Mouse (Mus musculus): ENCODE measurements around the gene Ggt6. TPM values are rescaled to one million over a fixed set of nuclear protein-coding genes. Genes with fewer than 3 reads are reported as not detected.

Gene Ggt6
- polyA plus RNA-seq (2014; fragmentation: Nextera tagmentation; extraction: Ambion mirVana) = not detected in 2 replicates

DNA sequence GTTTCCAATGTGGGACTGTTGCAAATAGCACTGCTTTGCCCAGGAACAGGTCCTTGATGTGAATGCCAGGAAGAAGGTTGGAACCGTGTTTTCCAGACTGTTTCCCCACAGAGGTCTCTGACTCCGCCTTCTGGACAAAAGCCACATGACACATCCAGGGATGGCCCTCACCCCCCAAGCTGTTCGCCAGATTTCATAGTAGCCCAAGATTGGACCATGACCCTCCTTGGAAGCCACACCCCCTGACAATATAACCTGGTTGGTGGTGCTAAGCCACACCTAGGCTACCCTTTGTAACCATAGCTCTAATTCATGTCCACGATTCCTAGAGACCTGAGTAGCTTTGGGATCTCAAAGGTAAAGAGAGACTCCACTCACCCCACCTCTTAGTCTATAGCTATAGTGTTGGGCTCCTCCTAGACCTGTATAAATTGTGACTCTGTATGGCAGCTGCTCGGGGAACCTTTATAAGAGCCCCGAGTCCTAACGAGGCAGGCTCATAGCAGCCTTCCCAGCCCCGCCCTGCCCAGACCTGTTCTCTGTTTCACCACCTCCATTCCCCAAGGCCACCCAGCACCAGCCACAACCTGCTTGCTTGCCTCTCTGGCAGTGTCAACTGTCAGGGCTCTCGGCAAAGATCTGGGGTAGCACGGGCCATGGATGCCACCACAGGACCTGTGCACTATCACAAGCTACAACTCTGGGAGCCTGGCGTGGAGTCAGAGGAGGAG lies at the start of gene Ggt6:
Ggt6 (plus strand) TSS at position 564 of the 731 bp plus-strand sequence.
- Histone ChIP-seq H3K4me3 (ENCODE audit: control insufficient read depth in 1 of 2, insufficient read depth in 1 of 2, low read depth in 1 of 2, low read length in 2 of 2) (no peak within 1 kb of the TSS), H3K9ac (ENCODE audit: low read length) (no peak within 1 kb of the TSS)
- no peak for ATAC-seq (ENCODE audit: insufficient number of reproducible peaks, insufficient read depth, low FRiP score, low read depth)

DNA sequence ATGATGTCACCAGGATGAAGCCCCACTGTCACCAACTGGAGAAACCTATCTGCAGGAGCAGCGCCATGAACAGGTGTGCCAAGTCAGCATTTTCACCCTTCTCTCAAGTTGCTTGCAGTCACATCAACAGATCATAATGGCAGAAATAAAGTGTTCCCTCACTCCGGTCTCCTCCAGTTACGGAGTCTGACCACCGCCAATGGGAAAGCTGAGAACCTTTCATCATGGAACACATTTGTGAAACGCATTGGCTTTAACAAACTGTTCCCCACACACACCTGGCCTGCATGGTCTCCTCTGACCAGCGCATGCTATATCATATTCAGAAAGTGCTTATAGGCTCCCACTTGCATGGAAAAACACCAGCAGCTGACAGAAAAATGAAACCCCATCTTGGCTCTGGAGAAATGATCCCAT lies 47.2 kb upstream of the Ggt6 start:
- H3K36me3 ChIP-seq (ENCODE audit: control insufficient read depth, insufficient read depth, low read length) = peaks cover 58% of the 10 kb centered on the region
- WGBS = 95% methylated on average over 6 of the region's 6 CpGs

More for the DNA sequence above, at the start of gene Ggt6:
- H3K27ac ChIP-seq (replicated peaks in 1 of 2; ENCODE audit: control insufficient read depth in 1 of 2, insufficient read depth in 1 of 2, low read depth in 2 of 2, low read length in 2 of 2) = no peak within 1 kb of the TSS
- H3K9me3 ChIP-seq (ENCODE audit: control insufficient read depth, low read length) = no peaks in the 10 kb centered on the region
- WGBS = 57% methylated on average over 11 of the region's 11 CpGs
- no peak within 1 kb of the TSS for H3K4me2 ChIP-seq (ENCODE audit: low read length)
- H3K4me1 ChIP-seq (ENCODE audit: control insufficient read depth in 2 of 2, insufficient read depth in 2 of 2, low read length in 2 of 2) = peaks cover 7 to 8% of the 10 kb centered on the region in 2 experiments; a peak in 3 of 4 replicates
- no peaks in the 10 kb centered on the region for H3K27me3 ChIP-seq (ENCODE audit: control insufficient read depth, insufficient read depth, low read length)
- H3K36me3 ChIP-seq (ENCODE audit: control insufficient read depth, insufficient read depth, low read length) = no peaks in the 10 kb centered on the region

DNA sequence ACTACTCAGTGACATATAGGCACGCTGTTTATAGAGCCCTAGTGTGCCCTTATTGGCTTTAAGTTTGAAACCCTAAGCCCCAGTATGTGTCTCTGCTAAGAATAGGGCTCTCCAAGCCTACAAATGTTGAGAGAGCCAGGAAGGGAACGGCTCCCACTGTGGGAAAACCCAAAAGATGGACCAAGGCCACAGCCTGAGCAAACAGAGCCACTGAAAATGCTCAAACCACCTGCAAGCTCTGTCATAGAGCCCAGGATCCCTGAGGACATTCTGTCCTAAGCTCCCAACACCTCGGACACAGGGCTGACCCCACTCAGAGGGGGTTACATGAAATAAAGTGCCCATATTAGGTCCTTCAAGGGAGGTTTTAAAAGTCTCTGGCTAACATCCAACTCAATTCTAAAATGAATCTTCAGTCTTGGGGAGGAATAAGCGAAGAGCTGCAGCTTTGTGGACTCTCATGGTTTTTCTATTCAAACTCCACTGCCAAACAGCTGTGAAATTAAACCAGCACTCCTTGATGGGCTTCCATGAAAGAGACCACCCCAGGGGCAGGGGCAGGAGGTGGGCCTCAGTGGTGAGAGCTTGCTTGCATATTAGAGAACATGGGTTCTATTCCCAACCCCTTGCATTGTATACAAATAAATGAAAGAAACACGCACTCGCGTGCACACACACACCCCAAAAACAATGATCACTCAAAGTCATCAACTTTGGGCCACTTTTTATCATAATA lies 45.8 kb upstream of the Ggt6 start:
- Histone ChIP-seq H3K27me3 (ENCODE audit: control insufficient read depth, insufficient read depth, low read length) (no peaks in the 10 kb centered on the region), H3K27ac (replicated peaks in 1 of 2; ENCODE audit: control insufficient read depth in 1 of 2, insufficient read depth in 1 of 2, low read depth in 2 of 2, low read length in 2 of 2) (no peak overlapping the region), H3K4me1 (ENCODE audit: control insufficient read depth in 2 of 2, insufficient read depth in 2 of 2, low read length in 2 of 2) (peaks cover 3 to 14% of the 10 kb centered on the region in 2 experiments), H3K36me3 (ENCODE audit: control insufficient read depth, insufficient read depth, low read length) (peaks cover 70% of the 10 kb centered on the region), H3K4me2 (ENCODE audit: low read length) (no peak overlapping the region), H3K9me3 (ENCODE audit: control insufficient read depth, low read length) (no peaks in the 10 kb centered on the region), H3K4me3 (ENCODE audit: control insufficient read depth in 1 of 2, insufficient read depth in 1 of 2, low read depth in 1 of 2, low read length in 2 of 2) (no peak overlapping the region), H3K9ac (ENCODE audit: low read length) (no peak overlapping the region)
- no peak for ATAC-seq (ENCODE audit: insufficient number of reproducible peaks, insufficient read depth, low FRiP score, low read depth)
- WGBS = 90% methylated on average over 7 of the region's 7 CpGs

More for the DNA sequence above, 47.2 kb upstream of the Ggt6 start:
- no peak overlapping the region for H3K4me2 ChIP-seq (ENCODE audit: low read length)
- H3K27ac ChIP-seq (replicated peaks in 1 of 2; ENCODE audit: control insufficient read depth in 1 of 2, insufficient read depth in 1 of 2, low read depth in 2 of 2, low read length in 2 of 2) = no peak overlapping the region
- H3K4me3 ChIP-seq (ENCODE audit: control insufficient read depth in 1 of 2, insufficient read depth in 1 of 2, low read depth in 1 of 2, low read length in 2 of 2) = no peak overlapping the region
- H3K4me1 ChIP-seq (ENCODE audit: control insufficient read depth in 2 of 2, insufficient read depth in 2 of 2, low read length in 2 of 2) = no peaks in the 10 kb centered on the region
- no peaks in the 10 kb centered on the region for H3K27me3 ChIP-seq (ENCODE audit: control insufficient read depth, insufficient read depth, low read length)
- no peaks in the 10 kb centered on the region for H3K9me3 ChIP-seq (ENCODE audit: control insufficient read depth, low read length)
- ATAC-seq (ENCODE audit: insufficient number of reproducible peaks, insufficient read depth, low FRiP score, low read depth) = no peak
- H3K9ac ChIP-seq (ENCODE audit: low read length) = no peak overlapping the region

DNA sequence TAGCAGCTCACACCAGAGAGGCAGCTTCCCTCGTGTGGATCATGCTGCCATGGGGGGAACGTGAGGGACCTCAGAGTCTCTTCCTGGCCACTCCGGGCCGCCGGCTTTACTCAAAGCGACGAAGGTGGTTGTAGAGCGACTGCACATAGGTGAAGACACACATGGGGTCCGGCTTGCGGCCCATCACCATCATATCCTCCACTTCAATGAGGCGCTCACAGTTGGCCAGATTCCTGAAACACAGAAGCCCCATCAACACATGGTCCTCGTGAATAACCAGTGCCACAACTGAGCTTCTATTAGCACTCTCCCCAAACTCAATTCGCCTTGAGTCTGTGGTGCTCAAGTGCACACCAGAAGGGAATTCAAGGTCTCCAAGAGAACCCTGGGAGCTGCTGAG lies 44.1 kb upstream of the Ggt6 start:
- Histone ChIP-seq H3K9ac (ENCODE audit: low read length) (no peak overlapping the region), H3K4me3 (ENCODE audit: control insufficient read depth in 1 of 2, insufficient read depth in 1 of 2, low read depth in 1 of 2, low read length in 2 of 2) (no peak overlapping the region), H3K27ac (replicated peaks in 1 of 2; ENCODE audit: control insufficient read depth in 1 of 2, insufficient read depth in 1 of 2, low read depth in 2 of 2, low read length in 2 of 2) (no peak overlapping the region), H3K4me2 (ENCODE audit: low read length) (no peak overlapping the region), H3K36me3 (ENCODE audit: control insufficient read depth, insufficient read depth, low read length) (peaks cover 84% of the 10 kb centered on the region), H3K27me3 (ENCODE audit: control insufficient read depth, insufficient read depth, low read length) (no peaks in the 10 kb centered on the region), H3K9me3 (ENCODE audit: control insufficient read depth, low read length) (no peaks in the 10 kb centered on the region), H3K4me1 (ENCODE audit: control insufficient read depth in 2 of 2, insufficient read depth in 2 of 2, low read length in 2 of 2) (peaks cover 18 to 30% of the 10 kb centered on the region in 2 experiments)
- no peak for ATAC-seq (ENCODE audit: insufficient number of reproducible peaks, insufficient read depth, low FRiP score, low read depth)
- WGBS = 86% methylated on average over 13 of the region's 13 CpGs

DNA sequence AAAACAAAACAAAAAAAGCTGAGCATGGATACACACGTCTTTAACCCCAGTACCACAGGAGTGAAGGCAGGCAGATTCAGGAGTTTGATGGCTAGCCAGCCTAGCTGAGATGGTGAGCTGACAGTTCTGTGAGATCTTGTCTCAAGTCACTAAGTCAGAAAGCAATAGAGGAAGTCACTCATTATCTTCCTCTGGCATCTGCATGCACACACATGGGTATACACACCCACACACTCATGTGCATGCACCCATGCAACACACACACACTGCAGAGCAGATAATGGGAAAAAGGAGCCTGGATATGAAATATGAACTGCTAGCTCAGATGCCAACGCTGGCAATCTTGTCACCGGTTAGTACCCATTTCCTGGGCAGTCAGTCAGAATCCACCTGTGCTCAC lies 42.1 kb upstream of the Ggt6 start:
- H3K4me1 ChIP-seq (ENCODE audit: control insufficient read depth in 2 of 2, insufficient read depth in 2 of 2, low read length in 2 of 2) = peaks cover 37 to 50% of the 10 kb centered on the region in 2 experiments
- no peak overlapping the region for H3K9ac ChIP-seq (ENCODE audit: low read length)
- H3K4me3 ChIP-seq (ENCODE audit: control insufficient read depth in 1 of 2, insufficient read depth in 1 of 2, low read depth in 1 of 2, low read length in 2 of 2) = no peak overlapping the region
- no peaks in the 10 kb centered on the region for H3K9me3 ChIP-seq (ENCODE audit: control insufficient read depth, low read length)
- H3K4me2 ChIP-seq (ENCODE audit: low read length) = no peak overlapping the region
- 87% methylated on average over 3 of the region's 3 CpGs for WGBS
- peaks cover 89% of the 10 kb centered on the region for H3K36me3 ChIP-seq (ENCODE audit: control insufficient read depth, insufficient read depth, low read length)
- no peaks in the 10 kb centered on the region for H3K27me3 ChIP-seq (ENCODE audit: control insufficient read depth, insufficient read depth, low read length)
- ATAC-seq (ENCODE audit: insufficient number of reproducible peaks, insufficient read depth, low FRiP score, low read depth) = no peak
- H3K27ac ChIP-seq (replicated peaks in 1 of 2; ENCODE audit: control insufficient read depth in 1 of 2, insufficient read depth in 1 of 2, low read depth in 2 of 2, low read length in 2 of 2) = peak overlapping the region in 1 of 2 experiments; percentile 33; a peak in 2 of 4 replicates

DNA sequence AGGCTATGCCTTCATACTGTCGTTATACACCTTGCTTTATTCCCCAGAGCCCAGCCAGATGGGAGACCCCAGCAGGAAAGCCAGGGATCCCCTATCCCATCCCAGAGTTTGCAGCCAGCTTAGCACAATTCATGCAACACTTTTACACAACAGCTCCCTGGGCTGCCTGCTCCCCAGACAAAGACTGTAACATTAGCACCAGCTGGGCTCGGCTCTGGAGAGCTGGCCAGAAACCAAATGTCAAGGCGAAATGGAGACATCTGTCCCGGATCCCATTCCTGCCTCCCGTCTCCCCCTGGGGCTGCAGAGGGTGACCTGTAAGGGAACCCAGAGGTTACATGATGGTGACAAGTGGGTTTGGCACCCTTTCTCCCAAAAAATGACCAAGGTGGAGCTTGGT lies 41.7 kb upstream of the Ggt6 start:
- Histone ChIP-seq H3K4me3 (ENCODE audit: control insufficient read depth in 1 of 2, insufficient read depth in 1 of 2, low read depth in 1 of 2, low read length in 2 of 2) (no peak overlapping the region), H3K9ac (ENCODE audit: low read length) (no peak overlapping the region; the same call in 1 of the 2 replicates), H3K27ac (replicated peaks in 1 of 2; ENCODE audit: control insufficient read depth in 1 of 2, insufficient read depth in 1 of 2, low read depth in 2 of 2, low read length in 2 of 2) (peak overlapping the region in 1 of 2 experiments; percentile 33; a peak in 2 of 4 replicates), H3K36me3 (ENCODE audit: control insufficient read depth, insufficient read depth, low read length) (peaks cover 89% of the 10 kb centered on the region), H3K9me3 (ENCODE audit: control insufficient read depth, low read length) (no peaks in the 10 kb centered on the region), H3K4me2 (ENCODE audit: low read length) (no peak overlapping the region), H3K4me1 (ENCODE audit: control insufficient read depth in 2 of 2, insufficient read depth in 2 of 2, low read length in 2 of 2) (peaks cover 37 to 53% of the 10 kb centered on the region in 2 experiments), H3K27me3 (ENCODE audit: control insufficient read depth, insufficient read depth, low read length) (no peaks in the 10 kb centered on the region)
- no peak for ATAC-seq (ENCODE audit: insufficient number of reproducible peaks, insufficient read depth, low FRiP score, low read depth)
- 56% methylated on average over 5 of the region's 5 CpGs for WGBS

DNA sequence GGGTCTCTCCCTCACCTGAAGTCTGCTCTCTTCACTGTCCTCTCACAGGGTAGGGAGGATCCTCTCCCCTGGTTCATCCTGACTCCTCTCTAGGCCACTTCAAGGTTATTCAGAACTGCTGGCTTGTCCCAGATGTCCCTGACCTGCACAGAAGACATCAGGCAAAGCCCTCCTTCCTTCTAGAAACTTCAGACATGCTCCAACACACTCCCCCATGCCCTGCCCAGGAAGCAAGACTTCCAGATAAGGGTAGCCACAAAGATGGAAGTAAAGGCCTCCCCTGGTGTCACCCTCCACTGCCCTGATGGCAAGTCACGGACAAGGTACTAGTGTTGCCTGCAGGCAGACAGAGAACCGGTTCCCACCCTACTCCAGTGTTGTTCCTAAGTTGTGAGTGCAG lies 40.6 kb upstream of the Ggt6 start:
- Histone ChIP-seq H3K27me3 (ENCODE audit: control insufficient read depth, insufficient read depth, low read length) (no peaks in the 10 kb centered on the region), H3K9ac (ENCODE audit: low read length) (peak overlapping the region; percentile 19; the same call in 1 of the 2 replicates), H3K9me3 (ENCODE audit: control insufficient read depth, low read length) (no peaks in the 10 kb centered on the region), H3K4me1 (ENCODE audit: control insufficient read depth in 2 of 2, insufficient read depth in 2 of 2, low read length in 2 of 2) (peaks cover 39 to 58% of the 10 kb centered on the region in 2 experiments), H3K27ac (replicated peaks in 1 of 2; ENCODE audit: control insufficient read depth in 1 of 2, insufficient read depth in 1 of 2, low read depth in 2 of 2, low read length in 2 of 2) (peak overlapping the region in 1 of 2 experiments; percentile 1; a peak in 1 of 4 replicates), H3K4me3 (ENCODE audit: control insufficient read depth in 1 of 2, insufficient read depth in 1 of 2, low read depth in 1 of 2, low read length in 2 of 2) (no peak overlapping the region), H3K36me3 (ENCODE audit: control insufficient read depth, insufficient read depth, low read length) (peaks cover 89% of the 10 kb centered on the region), H3K4me2 (ENCODE audit: low read length) (no peak overlapping the region)
- WGBS = 60% methylated on average over 2 of the region's 2 CpGs
- ATAC-seq (ENCODE audit: insufficient number of reproducible peaks, insufficient read depth, low FRiP score, low read depth) = no peak
